In genomic region chr10:79908167-79909091, GRCm38 (mm10) we compare ENCODE assay signal across 8 mouse cellular contexts. TPM values are rescaled to one million over a fixed set of nuclear protein-coding genes. Genes with fewer than 3 reads are reported as not detected.
DNase-seq lines count a peak whose midpoint lies in the region; ATAC-seq and TF ChIP-seq lines count a peak whose summit lies in the region.

TSS of gene Med16 (minus strand) at chr10:79908923.

- TF ChIP-seq CTCF in bone marrow, adult 2 months (IDR thresholded peaks at IDR 0.05; ENCODE audit: control insufficient read depth, insufficient read depth, low read length) = no peak

- H3K4me2 ChIP-seq in embryonic facial prominence, embryonic 15.5 days (replicated peaks) = peak within 1 kb of the TSS; percentile 46
- peak within 1 kb of the TSS; percentile 36 for H3K4me2 ChIP-seq in kidney, embryonic 14.5 days (replicated peaks; ENCODE audit: low read depth, low read length)
- H3K4me2 ChIP-seq in limb, embryonic 15.5 days = peak within 1 kb of the TSS; percentile 57

- no peak; the same call in 1 of the 2 replicates for TF ChIP-seq POLR2A in bone marrow, adult 2 months (IDR thresholded peaks at IDR 0.05; ENCODE audit: borderline replicate concordance, control insufficient read depth, low read depth, low read length)

- H3K36me3 ChIP-seq in embryonic facial prominence, embryonic 15.5 days = peaks cover 50% of the 10 kb centered on the region
- peaks cover 53% of the 10 kb centered on the region for H3K36me3 ChIP-seq in kidney, embryonic 14.5 days (ENCODE audit: control insufficient read depth, insufficient read depth, low read length)
- H3K36me3 ChIP-seq in limb, embryonic 15.5 days = peaks cover 64% of the 10 kb centered on the region

- H3K4me3 ChIP-seq in bone marrow, adult 2 months (replicated peaks; ENCODE audit: control insufficient read depth, low read depth, low read length) = peak within 1 kb of the TSS; percentile 83
- peak within 1 kb of the TSS; percentile 91 for H3K4me3 ChIP-seq in embryonic facial prominence, embryonic 15.5 days (replicated peaks)
- H3K4me3 ChIP-seq in kidney, embryonic 14.5 days (ENCODE audit: low read length) = peak within 1 kb of the TSS; percentile 75
- peak within 1 kb of the TSS; percentile 79 for H3K4me3 ChIP-seq in limb, embryonic 15.5 days

- DNase-seq in 416B (ENCODE audit: low read depth) = peak; percentile 99
- peak; percentile 96 to 98 for DNase-seq in heart, adult 9 months (ENCODE audit: low spot score in 2 of 2)
- DNase-seq in monocyte, adult 2 months (ENCODE audit: low read depth in 1 of 2, low spot score in 2 of 2) = peak; percentile 93 to 97
- peak; percentile 96 for DNase-seq in spleen, postnatal 36 days (ENCODE audit: low spot score in 2 of 2)

- ATAC-seq in embryonic facial prominence, embryonic 15.5 days (ENCODE audit: insufficient number of reproducible peaks, low FRiP score, low TSS enrichment, low read depth) = peak; percentile 95
- peak; percentile 96 for ATAC-seq in kidney, embryonic 14.5 days (ENCODE audit: low FRiP score, low TSS enrichment)
- ATAC-seq in limb, embryonic 15.5 days (ENCODE audit: insufficient number of reproducible peaks, low FRiP score, low TSS enrichment, low read depth) = peak; percentile 95

- peak within 1 kb of the TSS; percentile 90 for H3K9ac ChIP-seq in embryonic facial prominence, embryonic 15.5 days
- peak within 1 kb of the TSS; percentile 89 for H3K9ac ChIP-seq in kidney, embryonic 14.5 days (ENCODE audit: low read depth, low read length)
- H3K9ac ChIP-seq in limb, embryonic 15.5 days = peak within 1 kb of the TSS; percentile 85

- peaks cover 4% of the 10 kb centered on the region for H3K4me1 ChIP-seq in bone marrow, adult 2 months (ENCODE audit: control insufficient read depth, insufficient read depth, low read length)
- peaks cover 26% of the 10 kb centered on the region for H3K4me1 ChIP-seq in embryonic facial prominence, embryonic 15.5 days
- no peaks in the 10 kb centered on the region for H3K4me1 ChIP-seq in kidney, embryonic 14.5 days (ENCODE audit: control insufficient read depth, insufficient read depth, low read length)
- H3K4me1 ChIP-seq in limb, embryonic 15.5 days = peaks cover 11% of the 10 kb centered on the region

- 1% methylated on average over 52 of the region's 52 CpGs for WGBS in bone marrow, adult 2 months
- WGBS in embryonic facial prominence, embryonic 15.5 days = 1% methylated on average over 52 of the region's 52 CpGs
- 1% methylated on average over 52 of the region's 52 CpGs for WGBS in kidney, embryonic 14.5 days
- WGBS in limb, embryonic 15.5 days = 2% methylated on average over 52 of the region's 52 CpGs

- no peaks in the 10 kb centered on the region for H3K27me3 ChIP-seq in embryonic facial prominence, embryonic 15.5 days
- H3K27me3 ChIP-seq in kidney, embryonic 14.5 days (ENCODE audit: control insufficient read depth, insufficient read depth, low read length) = no peaks in the 10 kb centered on the region
- no peaks in the 10 kb centered on the region for H3K27me3 ChIP-seq in limb, embryonic 15.5 days

- H3K27ac ChIP-seq in bone marrow, adult 2 months (ENCODE audit: control insufficient read depth, insufficient read depth, low read depth, low read length, poor library complexity) = peak within 1 kb of the TSS; percentile 99
- H3K27ac ChIP-seq in embryonic facial prominence, embryonic 15.5 days (replicated peaks) = peak within 1 kb of the TSS; percentile 99
- H3K27ac ChIP-seq in kidney, embryonic 14.5 days (ENCODE audit: low read depth, low read length) = peak within 1 kb of the TSS; percentile 97
- H3K27ac ChIP-seq in limb, embryonic 15.5 days = peak within 1 kb of the TSS; percentile 99

- H3K9me3 ChIP-seq in embryonic facial prominence, embryonic 15.5 days (replicated peaks) = no peaks in the 10 kb centered on the region
- H3K9me3 ChIP-seq in kidney, embryonic 14.5 days (ENCODE audit: control insufficient read depth, low read length) = no peaks in the 10 kb centered on the region
- no peaks in the 10 kb centered on the region for H3K9me3 ChIP-seq in limb, embryonic 15.5 days

RNA-seq across cellular contexts. Expression of gene Med16, which starts in this region (rescaled TPM):
- 12.3 and 19.2 TPM in 2 replicates for polyA plus RNA-seq in bone marrow, adult 2 months (2011; ENCODE audit: insufficient read depth, insufficient read length, low replicate concordance, missing spikeins)
- polyA plus RNA-seq in embryonic facial prominence, embryonic 15.5 days (2015; fragmentation: Nextera tagmentation; extraction: Ambion mirVana) = 44.0 and 48.4 TPM in 2 replicates
- polyA plus RNA-seq in kidney, embryonic 14.5 days (2014; fragmentation: Nextera tagmentation; extraction: Ambion mirVana) = 48.0 and 61.2 TPM in 2 replicates
- polyA plus RNA-seq in limb, embryonic 15.5 days (2015; fragmentation: Nextera tagmentation; extraction: Ambion mirVana) = 35.4 and 37.7 TPM in 2 replicates

Comparison
In these comparisons a context has a peak if more than half of its experiments do, and no peak if none do; other contexts are left out.
1. Peak in every context shown above with its lines: DNase-seq, ATAC-seq, H3K4me3 ChIP-seq and H3K27ac ChIP-seq.